Mouse (Mus musculus): ENCODE measurements around the gene Ssr1.

The Ssr1 gene

GRCm38 (mm10) chr13:37918336-37919261, 75.4 kb downstream of the Ssr1 start:
- DNase-seq (ENCODE audit: low spot score in 2 of 2) = no peak

Measured in urinary bladder, adult 18-20 months (tissue).